ENCODE assay signal across 23 mouse cellular contexts in the genomic region with DNA sequence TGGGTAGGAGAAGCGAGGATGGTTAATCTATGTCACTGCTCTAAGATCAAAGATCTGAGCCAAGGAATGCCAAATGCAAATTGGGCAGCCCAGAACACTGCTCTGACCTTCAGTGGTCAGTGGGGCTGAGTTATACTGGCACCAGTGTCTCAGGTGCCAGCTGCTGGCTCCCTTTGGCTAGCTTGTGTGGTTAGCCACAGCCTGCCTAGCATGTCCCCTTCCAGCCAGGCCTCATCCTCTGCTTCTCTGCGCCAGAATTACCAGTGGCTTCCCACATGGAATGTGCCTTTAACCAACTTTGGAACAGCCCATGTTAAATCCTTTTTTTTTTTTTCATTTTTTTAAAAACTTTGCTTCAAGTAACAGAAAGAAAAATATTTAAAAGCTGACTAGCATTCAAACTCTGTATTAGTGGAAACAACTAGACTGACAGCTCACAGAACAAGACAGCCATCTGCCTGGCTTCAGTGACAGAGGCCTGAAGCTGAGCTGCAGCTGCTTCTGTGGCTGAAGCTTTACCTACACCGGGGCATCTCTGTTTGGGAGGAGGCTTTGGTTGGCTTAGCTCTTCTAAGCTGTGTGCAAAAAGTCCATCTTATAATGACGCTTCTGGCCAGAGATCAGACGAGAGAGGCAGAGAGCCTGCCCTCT. TPM values are rescaled to one million over a fixed set of nuclear protein-coding genes. Genes with fewer than 3 reads are reported as not detected.
DNase-seq lines count a peak whose midpoint lies in the region; ATAC-seq lines count a peak whose summit lies in the region.
"Had no signal": no experiment of that assay in that cellular context is flagged by ENCODE, and none has a peak within 500 bp of the region (broad histone marks: within the 10 kb centered on the region; RNA-seq: fewer than 3 reads in every experiment).

No protein-coding gene starts in this region.

- peaks cover 5% of the 10 kb centered on the region; the same call in 1 of the 2 replicates for H3K4me1 ChIP-seq in limb, embryonic 15.5 days
- no peaks in the 10 kb centered on the region for H3K4me1 ChIP-seq in limb, embryonic 10.5 days
- no peaks in the 10 kb centered on the region for H3K4me1 ChIP-seq in embryonic facial prominence, embryonic 14.5 days (ENCODE audit: control insufficient read depth, insufficient read depth, low read length)
- H3K4me1 ChIP-seq: kidney, embryonic 15.5 days; lung, embryonic 15.5 days; midbrain, embryonic 10.5 days had no signal

- WGBS in limb, embryonic 15.5 days, result 52% methylated on average over 5 of the region's 5 CpGs
- 73% methylated on average over 5 of the region's 5 CpGs for WGBS in limb, embryonic 10.5 days
- WGBS in embryonic facial prominence, embryonic 14.5 days, result 50% methylated on average over 5 of the region's 5 CpGs

- H3K9ac ChIP-seq in limb, embryonic 15.5 days, result no peak overlapping the region
- no peak overlapping the region for H3K9ac ChIP-seq in embryonic facial prominence, embryonic 14.5 days (ENCODE audit: low read depth, low read length)
- H3K9ac ChIP-seq: forebrain, embryonic 13.5 days; kidney, embryonic 15.5 days; liver, embryonic 14.5 days; lung, embryonic 15.5 days had no signal

- peak overlapping the region; percentile 12; the same call in 1 of the 2 replicates for H3K27ac ChIP-seq in limb, embryonic 15.5 days
- H3K27ac ChIP-seq in limb, embryonic 10.5 days, result no peak overlapping the region
- H3K27ac ChIP-seq in embryonic facial prominence, embryonic 14.5 days (replicated peaks; ENCODE audit: low read depth, low read length), result peak overlapping the region; percentile 13; the same call in 1 of the 2 replicates
- H3K27ac ChIP-seq: forebrain, embryonic 13.5 days; kidney, embryonic 15.5 days; layer of hippocampus, adult 2 months; liver, embryonic 14.5 days; lung, embryonic 15.5 days; midbrain, embryonic 10.5 days; stomach, postnatal 0 days had no signal

- no peak for DNase-seq in limb, embryonic 10.5 days (ENCODE audit: low spot score)
- DNase-seq in 3134 (ENCODE audit: extremely low read depth, insufficient read length, low spot score), result peak; percentile 78
- DNase-seq in 416B (ENCODE audit: low read depth), result peak; percentile 59
- DNase-seq in embryonic facial prominence, embryonic 14.5 days (ENCODE audit: low spot score), result peak; percentile 35
- no peak for DNase-seq in c-Kit-positive CD71-positive TER-119-positive erythroid progenitor cells, embryonic 14.5 days (ENCODE audit: low spot score)
- DNase-seq in cerebellum, adult 9-11 months, result no peak
- DNase-seq in frontal cortex, adult 2 months (ENCODE audit: extremely low spot score in 1 of 2, low spot score in 1 of 2), result no peak
- DNase-seq: adrenal gland, adult 2 months; cerebellum, adult 2 months; cerebellum, postnatal 36 days; embryo, embryonic 11 days; heart, postnatal 4 days; lung, postnatal 4 days had no signal

- H3K4me3 ChIP-seq in limb, embryonic 15.5 days, result no peak overlapping the region
- no peak overlapping the region for H3K4me3 ChIP-seq in limb, embryonic 10.5 days
- H3K4me3 ChIP-seq in embryonic facial prominence, embryonic 14.5 days (ENCODE audit: low read depth, low read length), result no peak overlapping the region
- H3K4me3 ChIP-seq: forebrain, embryonic 13.5 days; kidney, embryonic 15.5 days; layer of hippocampus, adult 2 months; lung, embryonic 15.5 days; midbrain, embryonic 10.5 days had no signal

- H3K36me3 ChIP-seq in limb, embryonic 15.5 days, result no peaks in the 10 kb centered on the region
- H3K36me3 ChIP-seq in limb, embryonic 10.5 days, result no peaks in the 10 kb centered on the region
- no peaks in the 10 kb centered on the region for H3K36me3 ChIP-seq in embryonic facial prominence, embryonic 14.5 days (ENCODE audit: control insufficient read depth, insufficient read depth, low read length)
- H3K36me3 ChIP-seq: kidney, embryonic 15.5 days; lung, embryonic 15.5 days; midbrain, embryonic 10.5 days had no signal

- H3K4me2 ChIP-seq in limb, embryonic 15.5 days, result no peak overlapping the region
- no peak overlapping the region for H3K4me2 ChIP-seq in embryonic facial prominence, embryonic 14.5 days (ENCODE audit: low read depth, low read length)
- H3K4me2 ChIP-seq: forebrain, embryonic 13.5 days; kidney, embryonic 15.5 days; lung, embryonic 15.5 days had no signal

- ATAC-seq in limb, embryonic 15.5 days (ENCODE audit: insufficient number of reproducible peaks, low FRiP score, low TSS enrichment, low read depth), result no peak
- no peak; the same call in 1 of the 2 replicates for ATAC-seq in embryonic facial prominence, embryonic 14.5 days (ENCODE audit: low read depth)
- ATAC-seq: CD4-positive, CD25-positive, alpha-beta regulatory T cell, adult 4 months; forebrain, embryonic 13.5 days; intestine, postnatal 0 days had no signal

- H3K27me3 ChIP-seq in limb, embryonic 15.5 days, result no peaks in the 10 kb centered on the region
- H3K27me3 ChIP-seq in limb, embryonic 10.5 days (ENCODE audit: low read depth, poor library complexity, severe bottlenecking), result no peaks in the 10 kb centered on the region
- H3K27me3 ChIP-seq in embryonic facial prominence, embryonic 14.5 days (replicated peaks; ENCODE audit: control insufficient read depth, insufficient read depth, low read length), result no peaks in the 10 kb centered on the region
- H3K27me3 ChIP-seq: forebrain, embryonic 13.5 days; kidney, embryonic 15.5 days; lung, embryonic 15.5 days had no signal

- no peaks in the 10 kb centered on the region for H3K9me3 ChIP-seq in limb, embryonic 15.5 days
- no peaks in the 10 kb centered on the region for H3K9me3 ChIP-seq in limb, embryonic 10.5 days (replicated peaks)
- no peaks in the 10 kb centered on the region for H3K9me3 ChIP-seq in embryonic facial prominence, embryonic 14.5 days (ENCODE audit: control insufficient read depth, low read length)
- H3K9me3 ChIP-seq: forebrain, embryonic 13.5 days; kidney, embryonic 15.5 days; lung, embryonic 15.5 days; midbrain, embryonic 10.5 days had no signal

RNA-seq across cellular contexts. Expression of a gene that starts 10.4 kb away (rescaled TPM):
- 0.10 and 0.12 TPM in 2 replicates for polyA plus RNA-seq in limb, embryonic 15.5 days (2015; fragmentation: Nextera tagmentation; extraction: Ambion mirVana)
- polyA plus RNA-seq in limb, embryonic 10.5 days (2016; fragmentation: Nextera tagmentation; extraction: Ambion mirVana), result 0.11 TPM in 2 replicates
- polyA plus RNA-seq in embryonic facial prominence, embryonic 14.5 days (2014; fragmentation: Nextera tagmentation; extraction: Ambion mirVana), result 0.67 and 0.80 TPM in 2 replicates
- 126 and 129 TPM in 2 replicates for polyA plus RNA-seq in frontal cortex, adult 2 months (2012; rRNA removed)
- polyA plus RNA-seq: CD4-positive, CD25-positive, alpha-beta regulatory T cell, adult 4 months had no signal

RNA-seq across cellular contexts. Expression of a gene that starts 41.5 kb away (rescaled TPM):
- 2.9 and 3.7 TPM in 2 replicates for polyA plus RNA-seq in limb, embryonic 15.5 days (2015; fragmentation: Nextera tagmentation; extraction: Ambion mirVana)
- 2.0 and 2.5 TPM in 2 replicates for polyA plus RNA-seq in limb, embryonic 10.5 days (2016; fragmentation: Nextera tagmentation; extraction: Ambion mirVana)
- polyA plus RNA-seq in embryonic facial prominence, embryonic 14.5 days (2014; fragmentation: Nextera tagmentation; extraction: Ambion mirVana), result 3.2 and 3.5 TPM in 2 replicates
- 2.6 and 3.3 TPM in 2 replicates for polyA plus RNA-seq in frontal cortex, adult 2 months (2012; rRNA removed)

Comparison
In these comparisons a context has a peak if more than half of its experiments do, and no peak if none do; other contexts are left out.
1. DNase-seq: peak in 3134 (single experiment), 416B (single experiment) and embryonic facial prominence, embryonic 14.5 days (single experiment); none in limb, embryonic 10.5 days (single experiment), c-Kit-positive CD71-positive TER-119-positive erythroid progenitor cells, embryonic 14.5 days (single experiment), cerebellum, adult 9-11 months (single experiment) and frontal cortex, adult 2 months (0 of 2).
2. RNA of a gene that starts 10.4 kb away (polyA plus RNA-seq): 126 to 129 TPM in frontal cortex, adult 2 months; 0.67 to 0.80 TPM in embryonic facial prominence, embryonic 14.5 days, 0.10 to 0.12 TPM in limb, embryonic 15.5 days and 0.11 TPM in limb, embryonic 10.5 days; every median in the first group is over 10 times any median in the second.